Mouse (Mus musculus) sigmoid colon, adult 10 weeks (tissue): ENCODE data around the gene Atf6b. TPM values are rescaled to one million over a fixed set of nuclear protein-coding genes. Genes with fewer than 3 reads are reported as not detected.

Source experiments
- polyA plus RNA-seq: library from polyadenylated mRNA; stranded (reverse); fragments of 350-450 nt; fragmentation: Illumina TruSeq; extraction: RNeasy Lipid Tissue Mini Kit (QIAGEN cat#74804); gene quantifications from one replicate; pipeline ENCODE4 v1.2.3, GENCODE M21; 2014; ENCODE audit warnings: low read depth, low replicate concordance

Gene Atf6b
- 2.8 TPM for polyA plus RNA-seq

DNA sequence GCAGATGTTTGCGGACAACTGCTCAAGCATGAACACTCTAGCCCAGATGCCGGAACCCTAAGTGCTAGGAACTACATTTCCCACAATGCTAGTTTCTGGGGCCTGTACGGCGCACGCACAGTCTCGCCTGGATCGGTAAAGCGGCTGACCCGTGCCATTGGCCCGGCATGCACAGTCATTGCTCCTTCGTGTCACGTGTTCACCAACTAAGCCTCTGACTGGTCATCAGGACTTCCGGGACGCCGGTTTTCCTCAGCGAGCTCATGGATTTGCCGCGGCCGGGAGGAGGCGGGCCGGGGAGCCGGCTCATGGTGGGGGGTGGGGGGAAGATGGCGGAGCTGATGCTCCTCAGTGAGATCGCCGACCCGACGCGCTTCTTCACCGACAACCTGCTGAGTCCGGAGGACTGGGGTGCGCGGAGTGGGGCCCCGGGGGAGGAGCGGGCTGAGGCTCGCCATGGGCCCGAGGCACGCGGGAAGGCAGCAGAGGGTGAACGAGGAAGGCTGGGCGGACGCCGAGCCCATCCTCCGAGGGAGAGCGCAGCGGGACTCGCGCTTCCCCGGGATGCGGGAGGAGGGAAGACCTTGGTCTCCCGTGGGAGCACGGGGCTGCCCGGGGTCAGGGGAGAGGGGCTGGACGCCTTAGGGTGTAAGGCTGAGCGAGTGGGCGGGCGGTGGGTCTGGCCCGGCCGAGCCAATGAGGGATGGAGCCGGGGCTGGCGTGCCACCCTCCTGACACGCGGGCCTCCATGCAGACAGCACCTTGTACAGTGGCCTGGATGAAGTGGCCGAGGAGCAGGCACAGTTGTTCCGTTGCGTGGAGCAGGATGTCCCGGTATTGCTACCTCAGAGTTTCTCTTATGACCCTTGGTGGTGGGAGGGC is at the start of gene Atf6b:
Atf6b (plus strand) TSS at position 241 of the 882 bp plus-strand sequence.

DNA sequence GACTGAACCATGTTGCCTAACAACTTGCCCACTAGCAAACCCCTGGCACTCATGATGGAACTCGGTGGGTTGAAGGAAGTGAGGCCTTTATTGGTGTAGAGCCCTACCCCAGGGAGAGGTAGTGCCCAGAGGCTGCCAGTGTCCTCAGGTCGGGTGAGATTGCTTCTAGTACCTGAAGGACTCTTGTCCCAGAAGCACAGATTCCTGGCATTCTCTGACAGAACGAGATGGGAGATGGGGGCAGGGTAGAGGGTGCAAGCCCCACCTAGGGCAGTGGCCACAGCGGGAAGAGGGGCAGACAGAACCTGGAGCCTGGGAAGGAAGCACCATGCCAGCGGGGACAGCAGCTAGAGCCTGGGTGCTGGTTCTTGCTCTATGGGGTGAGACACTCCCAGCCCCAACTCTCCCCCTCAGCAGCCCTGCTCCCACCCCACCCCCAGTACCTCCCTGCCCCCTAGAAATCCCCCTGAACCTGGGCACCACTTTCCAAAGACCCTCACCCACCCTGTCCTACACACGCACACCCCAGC is 49.3 kb upstream of the Atf6b start, which contains the start of gene Ager:
Ager (plus strand) TSS at position 297 of the 530 bp plus-strand sequence.

GRCm38 (mm10) chr17:34603375-34604060 is 43.4 kb upstream of the Atf6b start, which contains the start of gene Rnf5:
Gene Rnf5 (minus strand): TSS chr17:34603690.

GRCm38 (mm10) chr17:34604061-34604508 is 42.9 kb upstream of the Atf6b start, which contains the start of gene Agpat1:
Gene Agpat1 (plus strand): TSS chr17:34604262.

DNA sequence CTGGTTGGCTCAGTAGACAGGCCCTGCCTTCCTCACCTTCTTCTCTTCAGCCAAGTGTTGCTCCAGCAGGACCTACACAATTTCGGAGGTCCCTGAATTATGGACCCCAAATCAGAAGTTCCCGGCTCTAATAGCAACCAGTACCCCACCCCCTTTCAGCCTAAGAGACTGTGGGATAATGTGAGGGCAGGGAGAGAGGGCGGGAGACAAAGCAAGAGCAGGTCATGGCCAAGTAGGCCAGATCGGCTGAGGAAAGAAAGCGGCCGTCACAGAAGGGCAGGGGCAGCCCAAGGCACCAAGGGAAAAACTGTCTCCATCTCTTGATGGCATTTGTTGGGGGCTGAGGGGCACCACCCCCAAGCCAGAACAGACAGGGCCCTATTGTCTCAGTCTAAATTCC is 31.1 kb upstream of the Atf6b start, which contains the start of gene Egfl8:
Egfl8 (minus strand) TSS at position 101 of the 400 bp plus-strand sequence.

GRCm38 (mm10) chr17:34627943-34628643 is 18.9 kb upstream of the Atf6b start, which contains the start of gene Ppt2:
Gene Ppt2 (minus strand): TSS chr17:34628510.

DNA sequence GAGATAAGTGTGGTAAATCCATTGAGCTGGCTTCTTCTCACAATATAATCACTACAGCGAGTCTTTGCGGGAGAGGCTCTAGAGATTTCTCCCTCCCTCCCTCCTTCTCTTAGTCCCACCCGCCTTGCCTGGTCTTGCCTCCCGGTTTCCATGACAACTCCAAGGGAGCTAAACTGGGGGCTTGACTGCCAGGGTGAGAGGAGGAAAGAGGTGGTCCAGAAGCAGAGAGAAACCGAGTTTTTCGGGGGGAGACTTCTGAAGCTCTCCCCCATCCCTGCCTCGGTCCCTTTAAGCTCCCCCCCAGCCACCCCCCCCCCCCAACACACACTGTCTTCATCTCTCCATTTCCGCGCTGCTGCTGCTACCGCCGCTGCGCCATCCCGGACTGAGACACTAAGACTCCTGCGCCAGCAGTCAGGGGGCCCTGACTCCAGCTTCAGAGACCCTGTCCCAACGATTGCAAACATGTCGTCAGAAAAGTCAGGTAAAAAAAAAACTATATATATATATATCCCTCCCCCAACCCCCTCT is 17.7 kb upstream of the Atf6b start, which contains the start of gene Prrt1:
Prrt1 (plus strand) TSS at position 313 of the 531 bp plus-strand sequence.

DNA sequence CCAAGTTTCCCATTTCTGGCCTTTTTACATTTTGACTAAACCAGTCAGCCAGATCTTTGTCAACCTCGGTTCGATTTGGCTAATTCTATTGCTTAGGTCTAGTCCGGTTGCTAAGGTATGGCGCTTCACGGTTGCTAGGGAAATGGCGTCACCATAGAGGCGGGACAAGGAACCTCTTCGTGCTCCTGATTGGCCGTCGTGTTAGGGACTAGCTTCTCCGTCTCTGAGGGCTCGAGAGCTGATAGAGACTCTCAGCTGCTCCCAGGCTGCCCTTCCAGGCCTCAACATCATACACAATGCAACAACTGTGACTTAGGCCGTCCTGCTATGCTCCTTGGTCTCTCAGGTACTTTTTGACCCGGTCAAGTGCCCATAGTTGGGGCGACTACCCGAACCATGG is 2.3 kb upstream of the Atf6b start, which contains the start of gene Fkbpl:
Fkbpl (plus strand) TSS at position 157 of the 400 bp plus-strand sequence.

GRCm38 (mm10) chr17:34670235-34670634 is 23.3 kb downstream of the Atf6b start, which contains the start of gene Tnxb:
Gene Tnxb (plus strand): TSS chr17:34670535.

Other genes starting within 250 kb of the Atf6b start
- 2.1 TPM for gene BC051142, start 248.3 kb upstream of the Atf6b start, polyA plus RNA-seq
- gene Btnl4, start 169.8 kb upstream of the Atf6b start, polyA plus RNA-seq, result 33.2 TPM
- gene Btnl6, start 129.8 kb upstream of the Atf6b start, polyA plus RNA-seq, result 80.8 TPM
- 0.76 TPM for gene Notch4, start 82.9 kb upstream of the Atf6b start, polyA plus RNA-seq
- 1.6 TPM for gene Gpsm3, start 57.3 kb upstream of the Atf6b start, polyA plus RNA-seq
- 21.6 TPM for gene Pbx2, start 55.9 kb upstream of the Atf6b start, polyA plus RNA-seq
- not detected for gene Ager, start 49.3 kb upstream of the Atf6b start, polyA plus RNA-seq
- gene Rnf5, start 43.5 kb upstream of the Atf6b start, polyA plus RNA-seq, result 50.6 TPM
- 4.8 TPM for gene Agpat1, start 42.9 kb upstream of the Atf6b start, polyA plus RNA-seq
- gene Egfl8, start 31.2 kb upstream of the Atf6b start, polyA plus RNA-seq, result not detected
- 4.5 TPM for gene Ppt2, start 18.6 kb upstream of the Atf6b start, polyA plus RNA-seq
- 1.1 TPM for gene Prrt1, start 17.6 kb upstream of the Atf6b start, polyA plus RNA-seq
- 4.4 TPM for gene Fkbpl, start 2.4 kb upstream of the Atf6b start, polyA plus RNA-seq
- gene Tnxb, start 23.4 kb downstream of the Atf6b start, polyA plus RNA-seq, result 0.16 TPM
- gene C4b, start 96.7 kb downstream of the Atf6b start, polyA plus RNA-seq, result 1.8 TPM
- gene Cyp21a1, start 157.4 kb downstream of the Atf6b start, polyA plus RNA-seq, result not detected
- gene Stk19, start 189.8 kb downstream of the Atf6b start, polyA plus RNA-seq, result 23.0 TPM
- 3.0 TPM for gene Dxo, start 189.9 kb downstream of the Atf6b start, polyA plus RNA-seq
- gene Skiv2l, start 203.1 kb downstream of the Atf6b start, polyA plus RNA-seq, result 5.6 TPM
- gene Nelfe, start 203.2 kb downstream of the Atf6b start, polyA plus RNA-seq, result 1.1 TPM
- 18.5 TPM for gene Cfb, start 215.4 kb downstream of the Atf6b start, polyA plus RNA-seq
- 1.1 TPM for gene Zbtb12, start 232.3 kb downstream of the Atf6b start, polyA plus RNA-seq
- 2.3 TPM for gene Gm20547, start 234.9 kb downstream of the Atf6b start, polyA plus RNA-seq